Mouse (Mus musculus) stomach, postnatal 0 days (tissue): Measurements from ENCODE around the gene Castor2.

Source experiments
- CTCF ChIP-seq: IDR thresholded peaks from 2 replicates; pipeline ENCODE4 v1.5.1; 2016; ENCODE audit warnings: antibody characterized with exemption, low read depth, mild to moderate bottlenecking, moderate library complexity
- EP300 ChIP-seq: optimal IDR thresholded peaks from 2 replicates; pipeline ENCODE3; 2016; ENCODE audit warnings: antibody characterized with exemption

GRCm38 (mm10) chr5:134123846-134124245, 24.3 kb downstream of the Castor2 start:
- TF ChIP-seq EP300 (no peak), CTCF (no peak)
